Mouse (Mus musculus): Measurements from ENCODE around the gene Mlec.

DNA sequence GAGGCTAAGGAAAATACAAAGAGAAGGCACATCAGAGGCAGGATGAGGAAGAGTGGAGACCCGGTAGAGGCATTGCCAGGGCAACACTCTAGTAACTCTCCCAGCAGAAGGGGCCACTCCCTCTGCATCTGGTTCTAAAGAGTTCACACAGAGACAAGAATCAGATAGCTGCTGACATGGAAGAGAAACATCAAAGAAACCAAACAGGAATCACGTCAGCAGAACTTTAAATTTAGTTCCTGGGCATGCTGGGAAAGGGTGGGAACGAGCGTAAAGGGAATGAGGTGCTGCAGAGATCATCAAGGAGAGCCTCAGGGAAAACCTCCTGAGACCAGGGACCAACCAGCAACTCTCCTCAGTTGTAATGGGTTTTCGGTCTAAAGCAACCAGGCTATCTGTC is 7.0 kb downstream of the Mlec start:
- TF ChIP-seq CTCF (conservative IDR thresholded peaks at IDR 0.05; ENCODE audit: insufficient read depth, insufficient read length, low read depth, low read length) (no peak), POLR2A (IDR thresholded peaks at IDR 0.05; ENCODE audit: low read depth, low read length) (no peak)

All from kidney, adult 2 months (tissue).